Mouse (Mus musculus) cortical plate, adult 2 months (tissue): ENCODE results near the gene Adora1. TPM values are rescaled to one million over a fixed set of nuclear protein-coding genes. Genes with fewer than 3 reads are reported as not detected.

Experiments
- H3K27ac ChIP-seq: fragments of 200-500 bp; 2 replicates; pipeline ENCODE4 v1.5.1; 2012; ENCODE audit warnings: low read length, control low read depth, inconsistent platforms; ENCODE audit not compliant: insufficient read depth
- H3K4me1 ChIP-seq: fragments of 200-500 bp; 2 replicates; pipeline ENCODE4 v1.6.1; 2011; ENCODE audit warnings: low read length; ENCODE audit not compliant: control insufficient read depth, insufficient read depth
- H3K4me3 ChIP-seq: fragments of 200-500 bp; 2 replicates; pipeline ENCODE4 v1.5.1; 2011; ENCODE audit warnings: mild to moderate bottlenecking, low read length, control low read depth; ENCODE audit not compliant: insufficient read depth
- CTCF ChIP-seq: fragments of 200-500 bp; IDR thresholded peaks from 2 replicates; pipeline ENCODE4 v1.5.1; 2011; ENCODE audit warnings: mild to moderate bottlenecking, control low read depth, low read length; ENCODE audit not compliant: insufficient read depth; ENCODE audit errors: extremely low read depth
- POLR2A ChIP-seq: fragments of 200-500 bp; IDR thresholded peaks from 2 replicates; pipeline ENCODE4 v1.6.1; 2011; ENCODE audit warnings: mild to moderate bottlenecking, low read length, control low read depth; ENCODE audit not compliant: insufficient read depth; ENCODE audit errors: extremely low read depth
- polyA plus RNA-seq: library from polyadenylated mRNA; depleted of rRNA; stranded (reverse); fragments of >200 nt; gene quantifications from 2 replicates; pipeline ENCODE4 v1.2.3, GENCODE M21; 2012

Adora1 gene
- polyA plus RNA-seq, 1 experiment, result 154 TPM

GRCm38 (mm10) chr1:134197325-134197982 lies 37.8 kb downstream of the Adora1 start:
- H3K4me3 ChIP-seq, result no peak overlapping the region
- 0 out of 2 replicates have a peak, but pooled peaks have one; percentile 10 for TF ChIP-seq CTCF
- TF ChIP-seq POLR2A, result no peak
- H3K4me1 ChIP-seq, result peaks cover 23% of the 10 kb centered on the region
- no peak overlapping the region for H3K27ac ChIP-seq

GRCm38 (mm10) chr1:134196386-134196785 lies 38.8 kb downstream of the Adora1 start:
- Histone ChIP-seq H3K4me1 (peaks cover 22% of the 10 kb centered on the region), H3K27ac (no peak overlapping the region), H3K4me3 (no peak overlapping the region)
- TF ChIP-seq POLR2A (no peak), CTCF (peak; percentile 63)

GRCm38 (mm10) chr1:134195979-134196378 lies 39.3 kb downstream of the Adora1 start:
- H3K4me3 ChIP-seq, result no peak overlapping the region
- H3K27ac ChIP-seq, result peak overlapping the region; percentile 20; the same call in 1 of the 2 replicates
- TF ChIP-seq CTCF, result no peak
- no peak for TF ChIP-seq POLR2A
- H3K4me1 ChIP-seq, result peaks cover 22% of the 10 kb centered on the region

GRCm38 (mm10) chr1:134195571-134195970 lies 39.7 kb downstream of the Adora1 start:
- TF ChIP-seq POLR2A (no peak), CTCF (no peak)
- H3K27ac ChIP-seq, result 0 out of 2 replicates have a peak overlapping the region, but pooled peaks have one; percentile 20
- H3K4me1 ChIP-seq, result peaks cover 19% of the 10 kb centered on the region
- H3K4me3 ChIP-seq, result no peak overlapping the region

- H3K4me3 ChIP-seq, result no peak overlapping the region
- H3K4me1 ChIP-seq, result peaks cover 15% of the 10 kb centered on the region
- TF ChIP-seq POLR2A (no peak), CTCF (no peak)
- H3K27ac ChIP-seq, result peak overlapping the region; percentile 8; the same call in 1 of the 2 replicates
These were observed 40.1 kb downstream of the Adora1 start for GRCm38 (mm10) chr1:134195117-134195516.

GRCm38 (mm10) chr1:134194298-134195022 lies 40.8 kb downstream of the Adora1 start:
- H3K4me3 ChIP-seq, result no peak overlapping the region
- peaks cover 15% of the 10 kb centered on the region for H3K4me1 ChIP-seq
- TF ChIP-seq POLR2A, result no peak
- TF ChIP-seq CTCF, result no peak
- no peak overlapping the region for H3K27ac ChIP-seq

GRCm38 (mm10) chr1:134193674-134194197 lies 41.5 kb downstream of the Adora1 start:
- H3K27ac ChIP-seq, result no peak overlapping the region
- H3K4me3 ChIP-seq, result no peak overlapping the region
- H3K4me1 ChIP-seq, result peaks cover 14% of the 10 kb centered on the region; the same call in 1 of the 2 replicates
- TF ChIP-seq CTCF, result no peak
- TF ChIP-seq POLR2A, result no peak

- H3K4me1 ChIP-seq, result peaks cover 9% of the 10 kb centered on the region; the same call in 1 of the 2 replicates
- no peak within 1 kb of the TSS for H3K4me3 ChIP-seq
- H3K27ac ChIP-seq, result no peak within 1 kb of the TSS
- TF ChIP-seq CTCF, result no peak
- TF ChIP-seq POLR2A, result no peak
These were observed 42.1 kb downstream of the Adora1 start, which contains the start of gene Mybph for GRCm38 (mm10) chr1:134193126-134193525. Mybph (plus strand) TSS chr1:134193448.

- Histone ChIP-seq H3K27ac (no peak overlapping the region), H3K4me3 (no peak overlapping the region), H3K4me1 (peaks cover 8% of the 10 kb centered on the region; the same call in 1 of the 2 replicates)
- TF ChIP-seq CTCF, result no peak
- no peak for TF ChIP-seq POLR2A
These were observed 43.2 kb downstream of the Adora1 start for GRCm38 (mm10) chr1:134192024-134192423.
